Mouse (Mus musculus) urinary bladder, postnatal 0 days (tissue): Measurements from ENCODE around the gene Agtr2. TPM values are rescaled to one million over a fixed set of nuclear protein-coding genes. Genes with fewer than 3 reads are reported as not detected.

Source experiments
- polyA plus RNA-seq: library from polyadenylated mRNA; unstranded; fragments of >200 nt; fragmentation: Nextera tagmentation; extraction: Ambion mirVana; gene quantifications from 2 replicates; pipeline ENCODE4 v1.2.1, GENCODE M21; 2015

The Agtr2 gene
- polyA plus RNA-seq, result 55.2 and 55.9 TPM in 2 replicates

DNA sequence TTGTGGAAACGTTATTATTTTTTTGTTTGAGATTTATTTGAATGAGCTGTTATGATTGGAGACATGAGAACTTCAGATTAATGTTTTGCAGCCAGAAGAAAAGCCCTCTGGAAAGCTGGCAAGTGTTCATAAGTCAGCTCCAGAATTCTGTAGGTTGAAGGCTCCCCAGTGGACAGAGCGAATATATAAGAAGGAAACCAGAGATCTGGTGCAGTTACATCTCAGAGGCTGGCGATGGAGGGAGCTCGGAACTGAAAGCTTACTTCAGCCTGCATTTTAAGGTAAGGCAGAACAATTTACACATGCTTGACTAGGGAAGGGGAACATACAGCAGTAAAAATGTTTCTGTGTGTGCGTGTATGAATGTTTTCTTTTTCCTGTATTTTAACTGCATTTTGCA, at the start of gene Agtr2:
Gene Agtr2 (plus strand): TSS at position 131 of the 400 bp plus-strand sequence.

Other genes with a start within 250 kb of the Agtr2 start
- 0.23 and 0.40 TPM in 2 replicates for gene Slc6a14, start 230.4 kb downstream of the Agtr2 start, polyA plus RNA-seq